Mouse (Mus musculus): ENCODE measurements around the gene Dusp5.
A peak's percentile ranks its signal among the peaks of the same experiment; 100 is the strongest.

The Dusp5 gene

GRCm38 (mm10) chr19:53517370-53518096, 11.4 kb upstream of the Dusp5 start:
- no peak for DNase-seq (ENCODE audit: low spot score)

DNA sequence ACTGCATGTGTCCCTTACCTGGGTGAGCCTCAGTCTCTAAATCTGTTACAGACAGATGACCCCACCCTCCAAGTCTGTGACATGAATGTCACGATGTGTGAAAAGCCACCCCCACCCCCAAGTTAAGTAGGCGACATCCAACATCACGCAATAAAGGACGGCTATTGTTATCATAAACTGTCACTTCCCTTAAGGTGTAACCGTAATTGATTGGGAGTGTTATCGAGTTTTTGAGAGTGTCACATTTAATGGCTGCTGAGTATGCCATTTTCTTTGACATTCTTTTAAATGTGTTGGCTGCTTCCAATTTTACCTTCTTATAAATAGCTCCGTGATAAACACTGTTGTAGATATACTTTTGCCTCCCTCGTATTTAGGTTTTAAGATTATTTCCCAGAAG, 9.4 kb upstream of the Dusp5 start:
- no peak for DNase-seq (ENCODE audit: low spot score)

GRCm38 (mm10) chr19:53519981-53520380, 8.9 kb upstream of the Dusp5 start:
- no peak for DNase-seq (ENCODE audit: low spot score)

DNA sequence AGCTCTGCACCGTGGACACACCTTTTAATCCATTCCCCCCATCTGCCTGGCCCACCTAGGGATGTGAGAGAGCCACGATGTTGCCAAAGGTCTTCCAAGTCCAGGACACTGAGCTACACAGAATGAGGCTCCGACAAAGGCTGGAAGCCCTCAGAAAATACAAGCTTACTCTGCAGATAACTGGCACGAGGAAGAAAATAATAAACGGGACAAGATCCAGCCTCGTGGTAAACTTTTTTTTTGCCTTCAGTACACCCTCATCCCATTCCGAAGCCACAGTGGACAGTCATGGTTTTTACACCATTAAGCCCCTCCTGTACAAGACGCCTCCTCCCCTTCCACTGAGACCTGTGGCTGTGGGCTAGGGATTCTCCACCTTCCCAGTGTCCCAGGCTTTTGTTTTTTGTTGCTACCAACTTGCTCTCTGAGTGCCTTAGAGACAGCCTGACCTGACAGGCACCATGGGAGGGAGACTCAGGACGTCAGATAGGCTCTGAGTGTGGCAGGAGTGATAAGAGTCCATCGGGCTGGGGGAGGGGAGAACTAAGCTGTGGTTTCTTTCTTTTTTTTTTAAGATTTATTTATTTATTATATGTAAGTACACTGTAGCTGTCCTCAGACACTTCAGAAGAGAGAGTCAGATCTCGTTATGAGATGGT, 7.6 kb upstream of the Dusp5 start:
- no peak for DNase-seq (ENCODE audit: low spot score)

DNA sequence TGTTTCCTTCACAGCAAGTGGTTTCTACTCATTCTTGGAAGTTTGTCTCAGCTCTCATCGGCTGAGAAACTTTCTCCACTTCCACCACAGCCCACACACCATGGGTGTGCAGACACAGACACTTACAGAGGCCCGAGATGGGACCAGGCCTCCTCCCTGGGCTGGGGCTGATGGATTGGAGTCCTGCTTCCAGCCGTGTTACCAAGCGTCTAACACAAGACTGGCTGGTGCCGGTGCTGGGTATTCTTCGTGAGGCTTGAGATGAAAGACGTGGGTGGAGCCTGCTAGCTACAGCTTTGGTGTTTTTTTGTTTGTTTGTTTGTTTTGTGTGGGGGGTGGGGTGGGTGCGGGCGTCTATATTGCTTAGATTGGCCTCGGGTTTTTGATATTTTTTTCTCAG, 1.4 kb upstream of the Dusp5 start:
- no peak for DNase-seq (ENCODE audit: low spot score)

DNA sequence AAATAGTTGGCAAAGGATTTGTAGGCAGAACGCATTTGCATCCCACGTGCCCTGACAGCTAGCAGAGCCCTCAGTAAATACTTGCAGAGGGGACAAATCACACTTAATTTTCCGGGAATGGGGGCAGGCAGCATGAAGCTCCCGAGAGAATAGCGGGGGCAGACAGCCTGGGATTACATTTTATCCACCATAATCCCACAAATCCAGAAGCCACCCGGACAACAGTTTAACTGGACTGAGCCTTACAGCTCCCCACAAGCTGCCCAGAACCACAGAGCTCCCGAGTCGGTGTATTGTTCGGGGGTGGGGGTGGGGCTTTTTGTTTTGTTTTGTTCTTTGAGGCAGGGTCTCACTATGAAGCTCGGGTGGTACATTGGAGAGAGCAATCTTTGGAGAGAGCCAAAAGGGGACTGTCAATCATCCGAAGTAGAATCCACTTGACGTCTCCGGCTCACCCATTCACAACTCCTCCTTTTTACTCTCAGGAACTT, 733 bp upstream of the Dusp5 start:
- DNase-seq (ENCODE audit: low spot score), result no peak

DNA sequence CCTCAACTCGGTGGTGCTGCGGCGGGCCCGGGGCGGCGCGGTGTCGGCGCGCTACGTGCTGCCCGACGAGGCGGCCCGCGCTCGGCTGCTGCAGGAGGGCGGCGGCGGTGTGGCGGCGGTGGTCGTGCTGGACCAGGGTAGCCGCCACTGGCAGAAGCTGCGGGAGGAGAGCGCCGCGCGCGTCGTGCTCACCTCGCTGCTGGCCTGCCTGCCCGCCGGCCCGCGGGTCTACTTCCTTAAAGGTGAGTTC, 471 bp downstream of the Dusp5 start:
- no peak for DNase-seq (ENCODE audit: low spot score)

GRCm38 (mm10) chr19:53529705-53530562, 1.0 kb downstream of the Dusp5 start:
- peak; percentile 41 for DNase-seq (ENCODE audit: low spot score)

GRCm38 (mm10) chr19:53531416-53531815, 2.5 kb downstream of the Dusp5 start:
- DNase-seq (ENCODE audit: low spot score), result peak; percentile 37

GRCm38 (mm10) chr19:53532021-53532420, 3.1 kb downstream of the Dusp5 start:
- DNase-seq (ENCODE audit: low spot score), result peak; percentile 34

DNA sequence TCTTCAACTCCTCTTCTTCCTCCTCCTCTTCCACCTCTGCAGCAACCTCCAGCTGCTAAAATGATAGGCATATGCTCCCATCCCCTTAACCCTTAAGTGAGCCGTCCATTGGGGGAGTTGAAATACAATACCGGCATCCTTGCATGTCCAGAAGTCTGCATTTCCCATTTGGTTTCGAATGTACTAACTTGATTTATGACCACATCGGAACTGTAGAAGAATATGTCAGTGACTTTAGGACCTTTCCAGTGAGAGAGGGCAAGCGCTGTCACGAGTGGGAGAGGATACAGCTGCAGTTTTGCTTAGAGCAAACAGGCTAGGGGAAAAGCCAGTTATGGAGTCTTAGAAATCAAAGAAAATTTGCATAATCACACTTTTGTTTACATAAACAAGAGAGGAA, 3.8 kb downstream of the Dusp5 start:
- no peak for DNase-seq (ENCODE audit: low spot score)

- no peak for DNase-seq (ENCODE audit: low spot score)
Measured at GRCm38 (mm10) chr19:53533236-53533635, 4.3 kb downstream of the Dusp5 start.

- DNase-seq (ENCODE audit: low spot score), result no peak
Measured at GRCm38 (mm10) chr19:53533810-53534601, 5.1 kb downstream of the Dusp5 start.

- no peak for DNase-seq (ENCODE audit: low spot score)
Measured at GRCm38 (mm10) chr19:53534757-53535410, 6.0 kb downstream of the Dusp5 start.

GRCm38 (mm10) chr19:53535421-53535820, 6.5 kb downstream of the Dusp5 start:
- no peak for DNase-seq (ENCODE audit: low spot score)

DNA sequence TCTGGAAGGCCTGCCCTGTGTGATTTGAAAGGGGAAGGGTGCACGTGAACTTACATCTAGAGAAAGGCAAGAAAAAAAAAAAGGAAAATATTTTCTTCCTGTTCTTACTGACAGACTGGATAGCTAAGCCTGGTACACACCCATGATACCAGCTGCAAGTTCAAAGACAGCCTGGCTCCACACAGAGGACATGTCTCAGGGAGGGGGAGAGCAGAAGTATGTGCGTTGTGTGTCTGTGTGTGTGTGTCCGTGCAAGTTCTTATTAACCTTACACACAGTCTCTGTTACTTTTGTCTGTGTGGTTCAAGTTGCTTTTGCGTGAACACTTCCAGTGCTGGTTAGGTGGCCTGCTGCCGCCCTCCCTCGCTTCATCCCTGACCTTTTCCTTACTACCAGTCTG, 7.3 kb downstream of the Dusp5 start:
- DNase-seq (ENCODE audit: low spot score), result no peak

DNA sequence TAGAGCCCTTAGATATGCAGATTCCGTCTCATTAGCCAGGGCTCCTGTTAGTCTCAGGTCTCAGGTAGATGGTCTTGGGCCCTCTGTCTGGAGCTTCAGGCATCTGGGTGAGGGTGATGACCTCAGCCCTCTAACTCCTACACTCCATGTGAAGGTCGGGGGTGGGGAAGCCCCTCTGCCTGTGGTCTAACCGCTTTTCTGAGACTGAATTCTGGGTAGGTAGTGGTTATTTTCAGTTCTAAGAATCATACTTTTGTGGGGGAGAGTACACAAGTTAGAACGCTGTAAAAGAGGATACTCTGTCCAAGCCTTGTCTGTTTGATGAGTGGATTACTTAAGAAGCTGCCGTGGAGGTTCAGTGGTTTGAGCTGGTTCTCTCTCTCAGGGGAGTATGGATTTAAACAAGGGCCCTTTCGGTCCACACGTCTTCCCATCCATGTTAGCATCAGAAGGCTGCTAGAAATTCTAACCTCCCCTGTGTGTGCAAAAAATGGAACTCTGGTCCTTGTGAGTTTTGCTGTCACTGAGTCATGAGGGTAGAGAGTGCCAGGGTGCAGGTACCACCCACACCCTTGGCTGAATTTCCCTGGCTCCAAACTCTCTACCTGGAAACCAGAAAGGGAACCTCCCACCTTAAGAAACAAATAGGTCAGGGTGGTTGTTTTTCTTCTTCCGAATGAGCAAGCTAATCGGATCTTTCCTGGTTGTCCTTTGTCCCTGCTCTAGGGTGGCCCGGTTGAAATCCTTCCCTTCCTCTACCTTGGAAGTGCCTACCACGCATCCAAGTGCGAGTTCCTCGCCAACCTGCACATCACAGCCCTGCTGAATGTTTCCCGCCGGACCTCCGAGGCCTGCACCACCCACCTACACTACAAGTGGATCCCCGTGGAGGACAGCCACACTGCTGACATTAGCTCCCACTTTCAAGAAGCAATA, 8.1 kb downstream of the Dusp5 start:
- DNase-seq (ENCODE audit: low spot score), result no peak

DNA sequence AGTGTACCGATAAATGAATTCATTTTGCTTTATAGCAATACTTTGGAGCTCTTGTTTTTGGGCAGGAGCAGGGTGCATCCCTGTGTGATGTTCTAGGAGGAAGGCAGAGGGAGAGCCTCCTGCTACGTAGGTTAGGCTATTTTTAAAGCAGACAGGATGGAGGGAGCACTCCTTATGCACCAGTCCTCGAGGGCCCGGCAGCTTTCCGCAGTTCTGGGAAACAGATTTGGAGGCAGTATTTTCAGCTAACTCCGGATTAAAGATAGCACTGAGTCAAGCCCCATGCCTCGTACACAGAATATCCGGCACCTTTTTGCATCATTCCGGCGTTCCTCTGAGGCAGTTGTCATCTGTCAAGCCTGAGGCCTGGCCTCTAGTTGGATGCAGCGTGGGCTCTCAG, 9.1 kb downstream of the Dusp5 start:
- no peak for DNase-seq (ENCODE audit: low spot score)

- no peak for DNase-seq (ENCODE audit: low spot score)
Measured at GRCm38 (mm10) chr19:53538796-53539195, 9.9 kb downstream of the Dusp5 start.

DNA sequence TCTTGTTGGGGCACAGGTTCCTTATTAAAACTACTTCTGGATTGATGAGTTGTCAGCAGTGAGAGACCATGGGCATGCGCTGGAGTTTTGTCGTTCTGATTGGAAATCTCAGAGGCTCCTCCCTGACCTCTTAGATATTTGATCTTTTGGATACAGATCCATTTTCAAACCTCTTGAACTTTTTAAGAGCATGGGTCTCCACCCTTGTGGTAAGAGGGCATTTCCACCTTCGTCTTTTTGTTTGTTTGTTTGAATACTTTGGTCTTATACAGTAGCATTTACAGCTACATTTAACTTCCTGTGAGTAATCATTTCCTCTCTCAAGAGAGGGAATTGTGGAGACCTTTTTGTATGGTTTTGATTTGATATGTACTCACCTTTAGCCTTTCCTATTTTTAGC, 10.4 kb downstream of the Dusp5 start:
- no peak for DNase-seq (ENCODE audit: low spot score)

DNA sequence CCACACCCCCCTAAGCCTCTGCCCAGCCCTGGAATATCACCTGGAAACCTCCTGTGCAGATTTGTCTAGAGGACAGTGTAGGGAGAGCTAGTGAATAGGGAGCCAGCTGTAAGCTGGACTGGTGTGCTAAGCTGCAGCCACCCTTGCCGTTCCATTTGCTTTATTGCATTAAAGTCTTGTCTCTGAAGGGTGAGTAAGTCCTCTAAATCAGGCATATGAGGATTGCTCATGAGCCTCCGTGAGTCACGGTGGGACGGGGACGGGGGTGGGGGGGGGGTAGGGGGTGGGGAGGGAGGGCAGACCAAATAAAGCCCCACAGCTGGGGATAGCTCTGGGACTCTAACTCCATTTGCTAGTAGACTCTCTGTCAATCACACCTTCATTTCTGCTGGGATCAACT, 14.7 kb downstream of the Dusp5 start:
- DNase-seq (ENCODE audit: low spot score), result no peak

Measured in urinary bladder, postnatal 14 days (tissue).